Mouse (Mus musculus) heart, embryonic 10.5 days (tissue): ENCODE results near the gene Ppp1r1c. TPM values are rescaled to one million over a fixed set of nuclear protein-coding genes. Genes with fewer than 3 reads are reported as not detected.
A peak's percentile ranks its signal among the peaks of the same experiment; 100 is the strongest.

ENCODE experiments used
- DNase-seq: peaks from one replicate; pipeline ENCODE4 v3.0.0-alpha.2; 2017; ENCODE audit warnings: low spot score
- H3K27ac ChIP-seq: fragments of 300-500 bp; sonication (generic); 2 replicates; pipeline ENCODE4 v1.5.1; 2016; ENCODE audit warnings: mild to moderate bottlenecking
- H3K27me3 ChIP-seq: fragments of 300-500 bp; sonication (generic); 2 replicates; pipeline ENCODE4 v1.6.1; 2016; ENCODE audit warnings: mild to moderate bottlenecking; ENCODE audit not compliant: poor library complexity, insufficient read depth, severe bottlenecking
- H3K36me3 ChIP-seq: fragments of 300-500 bp; sonication (generic); 2 replicates; pipeline ENCODE4 v1.6.1; 2016; ENCODE audit warnings: mild to moderate bottlenecking, moderate library complexity
- H3K4me1 ChIP-seq: fragments of 300-500 bp; sonication (generic); 2 replicates; pipeline ENCODE4 v1.6.1; 2016; ENCODE audit warnings: mild to moderate bottlenecking
- H3K4me3 ChIP-seq: fragments of 300-500 bp; sonication (generic); 2 replicates; pipeline ENCODE4 v1.5.1; 2016; ENCODE audit warnings: mild to moderate bottlenecking, moderate library complexity
- H3K9me3 ChIP-seq: fragments of 300-500 bp; sonication (generic); 2 replicates; pipeline ENCODE4 v1.6.1; 2016; ENCODE audit warnings: mild to moderate bottlenecking, moderate library complexity
- WGBS: fragments of 180-500 bp; shearing (Covaris S2); methylation state at CpG from one replicate; pipeline ENCODE4 v1.1.7; 2016; 5-methylcytosine and 5-hydroxymethylcytosine counted together
- polyA plus RNA-seq: library from polyadenylated mRNA; unstranded; fragments of >200 nt; fragmentation: Nextera tagmentation; extraction: Ambion mirVana; gene quantifications from 2 replicates; pipeline ENCODE4 v1.2.1, GENCODE M21; 2016

Gene Ppp1r1c
- polyA plus RNA-seq, 1 experiment from 2014 or later = not detected

GRCm38 (mm10) chr2:79696478-79697230 is 10.9 kb upstream of the Ppp1r1c start:
- H3K4me1 ChIP-seq = no peaks in the 10 kb centered on the region
- no peaks in the 10 kb centered on the region for H3K27me3 ChIP-seq
- H3K9me3 ChIP-seq = no peaks in the 10 kb centered on the region
- H3K27ac ChIP-seq = no peak overlapping the region
- 79% methylated on average over 10 of the region's 10 CpGs for WGBS
- DNase-seq = no peak
- H3K36me3 ChIP-seq = no peaks in the 10 kb centered on the region
- no peak overlapping the region for H3K4me3 ChIP-seq

- Histone ChIP-seq H3K4me3 (no peak overlapping the region), H3K27me3 (no peaks in the 10 kb centered on the region), H3K36me3 (no peaks in the 10 kb centered on the region), H3K4me1 (no peaks in the 10 kb centered on the region), H3K27ac (no peak overlapping the region), H3K9me3 (no peaks in the 10 kb centered on the region)
- WGBS = 44% methylated on average over 2 of the region's 2 CpGs
- no peak for DNase-seq
These were observed 9.4 kb upstream of the Ppp1r1c start for GRCm38 (mm10) chr2:79698166-79698565.

- Histone ChIP-seq H3K4me3 (no peak overlapping the region), H3K27ac (no peak overlapping the region), H3K27me3 (no peaks in the 10 kb centered on the region), H3K9me3 (no peaks in the 10 kb centered on the region), H3K4me1 (no peaks in the 10 kb centered on the region), H3K36me3 (no peaks in the 10 kb centered on the region)
- DNase-seq = no peak
- 68% methylated on average over 2 of the region's 2 CpGs for WGBS
These were observed 2.8 kb upstream of the Ppp1r1c start for GRCm38 (mm10) chr2:79704773-79705172.

- H3K27ac ChIP-seq = 0 out of 2 replicates have a peak overlapping the region, but pooled peaks have one; percentile 42
- no peaks in the 10 kb centered on the region for H3K36me3 ChIP-seq
- DNase-seq = no peak
- H3K9me3 ChIP-seq = no peaks in the 10 kb centered on the region
- 21% methylated on average over 3 of the region's 3 CpGs for WGBS
- H3K4me1 ChIP-seq = peaks cover 11% of the 10 kb centered on the region; the same call in 1 of the 2 replicates
- H3K27me3 ChIP-seq = no peaks in the 10 kb centered on the region
- H3K4me3 ChIP-seq = no peak overlapping the region
These were observed 6.1 kb downstream of the Ppp1r1c start for GRCm38 (mm10) chr2:79713662-79714091.

GRCm38 (mm10) chr2:79714745-79715144 is 7.2 kb downstream of the Ppp1r1c start:
- H3K36me3 ChIP-seq = no peaks in the 10 kb centered on the region
- no peaks in the 10 kb centered on the region for H3K9me3 ChIP-seq
- H3K27me3 ChIP-seq = no peaks in the 10 kb centered on the region
- 89% methylated on average over 6 of the region's 6 CpGs for WGBS
- H3K4me1 ChIP-seq = peaks cover 11% of the 10 kb centered on the region; the same call in 1 of the 2 replicates
- no peak overlapping the region for H3K27ac ChIP-seq
- DNase-seq = no peak
- H3K4me3 ChIP-seq = no peak overlapping the region

GRCm38 (mm10) chr2:79715925-79716324 is 8.3 kb downstream of the Ppp1r1c start:
- Histone ChIP-seq H3K4me3 (no peak overlapping the region), H3K9me3 (no peaks in the 10 kb centered on the region), H3K36me3 (no peaks in the 10 kb centered on the region), H3K4me1 (peaks cover 11% of the 10 kb centered on the region; the same call in 1 of the 2 replicates), H3K27me3 (no peaks in the 10 kb centered on the region), H3K27ac (no peak overlapping the region)
- DNase-seq = no peak
- WGBS = 82% methylated on average over 2 of the region's 2 CpGs

- Histone ChIP-seq H3K4me1 (peaks cover 11% of the 10 kb centered on the region; the same call in 1 of the 2 replicates), H3K4me3 (no peak overlapping the region), H3K9me3 (no peaks in the 10 kb centered on the region), H3K27ac (no peak overlapping the region), H3K36me3 (no peaks in the 10 kb centered on the region), H3K27me3 (no peaks in the 10 kb centered on the region)
- no peak for DNase-seq
These were observed 10.3 kb downstream of the Ppp1r1c start for GRCm38 (mm10) chr2:79717846-79718245.

GRCm38 (mm10) chr2:79722415-79722814 is 14.8 kb downstream of the Ppp1r1c start:
- WGBS = 91% methylated on average over 1 of the region's 1 CpGs
- H3K4me3 ChIP-seq = no peak overlapping the region
- no peaks in the 10 kb centered on the region for H3K36me3 ChIP-seq
- H3K9me3 ChIP-seq = no peaks in the 10 kb centered on the region
- DNase-seq = no peak
- no peaks in the 10 kb centered on the region for H3K4me1 ChIP-seq
- no peaks in the 10 kb centered on the region for H3K27me3 ChIP-seq
- H3K27ac ChIP-seq = no peak overlapping the region

- no peak overlapping the region for H3K4me3 ChIP-seq
- no peak for DNase-seq
- H3K27ac ChIP-seq = no peak overlapping the region
- no peaks in the 10 kb centered on the region for H3K27me3 ChIP-seq
- H3K4me1 ChIP-seq = no peaks in the 10 kb centered on the region
- 64% methylated on average over 2 of the region's 2 CpGs for WGBS
- H3K9me3 ChIP-seq = no peaks in the 10 kb centered on the region
- H3K36me3 ChIP-seq = no peaks in the 10 kb centered on the region
These were observed 31.4 kb downstream of the Ppp1r1c start for GRCm38 (mm10) chr2:79738958-79739357.

- H3K4me3 ChIP-seq = no peak overlapping the region
- no peaks in the 10 kb centered on the region for H3K4me1 ChIP-seq
- no peaks in the 10 kb centered on the region for H3K27me3 ChIP-seq
- DNase-seq = no peak
- no peak overlapping the region for H3K27ac ChIP-seq
- H3K9me3 ChIP-seq = no peaks in the 10 kb centered on the region
- no peaks in the 10 kb centered on the region for H3K36me3 ChIP-seq
- 71% methylated on average over 2 of the region's 2 CpGs for WGBS
These were observed 34.4 kb downstream of the Ppp1r1c start for GRCm38 (mm10) chr2:79741966-79742365.

- H3K4me3 ChIP-seq = no peak overlapping the region
- no peaks in the 10 kb centered on the region for H3K36me3 ChIP-seq
- H3K27ac ChIP-seq = no peak overlapping the region
- 89% methylated on average over 4 of the region's 4 CpGs for WGBS
- H3K9me3 ChIP-seq = no peaks in the 10 kb centered on the region
- H3K4me1 ChIP-seq = no peaks in the 10 kb centered on the region
- no peaks in the 10 kb centered on the region for H3K27me3 ChIP-seq
- no peak for DNase-seq
These were observed 36.6 kb downstream of the Ppp1r1c start for GRCm38 (mm10) chr2:79744164-79744563.

- Histone ChIP-seq H3K9me3 (no peaks in the 10 kb centered on the region), H3K36me3 (no peaks in the 10 kb centered on the region), H3K27ac (no peak overlapping the region), H3K4me3 (no peak overlapping the region), H3K27me3 (no peaks in the 10 kb centered on the region), H3K4me1 (no peaks in the 10 kb centered on the region)
- DNase-seq = no peak
- 71% methylated on average over 3 of the region's 3 CpGs for WGBS
These were observed 44.1 kb downstream of the Ppp1r1c start for GRCm38 (mm10) chr2:79751685-79752084.

- H3K9me3 ChIP-seq = no peaks in the 10 kb centered on the region
- no peaks in the 10 kb centered on the region for H3K27me3 ChIP-seq
- no peak overlapping the region for H3K27ac ChIP-seq
- no peaks in the 10 kb centered on the region for H3K36me3 ChIP-seq
- no peak overlapping the region for H3K4me3 ChIP-seq
- no peak for DNase-seq
- no peaks in the 10 kb centered on the region for H3K4me1 ChIP-seq
- WGBS = 70% methylated on average over 4 of the region's 4 CpGs
These were observed 52.4 kb downstream of the Ppp1r1c start for GRCm38 (mm10) chr2:79760018-79760417.
